Mouse (Mus musculus) midbrain, embryonic 15.5 days (tissue): Measurements from ENCODE around the gene Ryk. TPM values are rescaled to one million over a fixed set of nuclear protein-coding genes. Genes with fewer than 3 reads are reported as not detected.

Experiments used
- ATAC-seq: fragments of 200-750 bp; cut with Nextera tagmentation; replicated peaks from 2 replicates; pipeline ENCODE4 v1.8.0; 2017; ENCODE audit warnings: moderate TSS enrichment
- H3K27ac ChIP-seq: fragments of 300-500 bp; sonication (generic); 2 replicates; pipeline ENCODE4 v1.5.1; 2015; ENCODE audit warnings: mild to moderate bottlenecking, inconsistent platforms
- H3K27me3 ChIP-seq: fragments of 300-500 bp; sonication (generic); replicated peaks from 2 replicates; pipeline ENCODE4 v1.6.1; 2015; ENCODE audit warnings: inconsistent platforms
- H3K36me3 ChIP-seq: fragments of 300-500 bp; sonication (generic); replicated peaks from 2 replicates; pipeline ENCODE4 v1.6.1; 2015; ENCODE audit warnings: inconsistent platforms
- H3K4me1 ChIP-seq: fragments of 300-500 bp; sonication (generic); 2 replicates; pipeline ENCODE4 v1.6.1; 2015; ENCODE audit warnings: inconsistent platforms
- H3K4me2 ChIP-seq: fragments of 300-500 bp; sonication (generic); 2 replicates; pipeline ENCODE4 v1.6.1; 2015; ENCODE audit warnings: inconsistent platforms, mild to moderate bottlenecking, moderate library complexity
- H3K4me3 ChIP-seq: fragments of 300-500 bp; sonication (generic); 2 replicates; pipeline ENCODE4 v1.5.1; 2015; ENCODE audit warnings: mild to moderate bottlenecking, inconsistent platforms
- H3K9ac ChIP-seq: fragments of 300-500 bp; sonication (generic); 2 replicates; pipeline ENCODE4 v1.6.1; 2015; ENCODE audit warnings: mild to moderate bottlenecking, inconsistent platforms
- H3K9me3 ChIP-seq: fragments of 300-500 bp; sonication (generic); 2 replicates; pipeline ENCODE4 v1.6.1; 2016; ENCODE audit warnings: inconsistent platforms
- WGBS: fragments of 180-500 bp; shearing (Covaris S2); methylation state at CpG from one replicate; pipeline ENCODE4 v1.1.7; 2015; ENCODE audit warnings: mixed read lengths; 5-methylcytosine and 5-hydroxymethylcytosine counted together
- polyA plus RNA-seq: library from polyadenylated mRNA; unstranded; fragments of >200 nt; fragmentation: Nextera tagmentation; extraction: Ambion mirVana; gene quantifications from 2 replicates; pipeline ENCODE4 v1.2.1, GENCODE M21; 2015

Ryk gene
- 12.5 and 14.1 TPM in 2 replicates for polyA plus RNA-seq

- peak within 1 kb of the TSS; percentile 85 for H3K4me3 ChIP-seq
- H3K4me2 ChIP-seq: peak within 1 kb of the TSS; percentile 60
- H3K27me3 ChIP-seq: no peaks in the 10 kb centered on the region
- under 1% methylated on average over 85 of the region's 119 CpGs for WGBS
- H3K9ac ChIP-seq: peak within 1 kb of the TSS; percentile 86
- H3K4me1 ChIP-seq: peaks cover 31% of the 10 kb centered on the region
- peak within 1 kb of the TSS; percentile 92 for H3K27ac ChIP-seq
- no peaks in the 10 kb centered on the region for H3K36me3 ChIP-seq
- peak; percentile 87 for ATAC-seq
- no peaks in the 10 kb centered on the region for H3K9me3 ChIP-seq
These were observed at the start of gene Ryk for GRCm38 (mm10) chr9:102834742-102835591. Gene Ryk (plus strand): TSS chr9:102834917.

GRCm38 (mm10) chr9:102789491-102789890 lies 45.2 kb upstream of the Ryk start:
- H3K4me2 ChIP-seq: no peak overlapping the region
- no peaks in the 10 kb centered on the region for H3K36me3 ChIP-seq
- H3K4me1 ChIP-seq: no peaks in the 10 kb centered on the region
- no peak for ATAC-seq
- H3K9me3 ChIP-seq: no peaks in the 10 kb centered on the region
- H3K27me3 ChIP-seq: no peaks in the 10 kb centered on the region
- no peak overlapping the region for H3K9ac ChIP-seq
- no peak overlapping the region for H3K4me3 ChIP-seq
- H3K27ac ChIP-seq: no peak overlapping the region
- WGBS: 79% methylated on average over 3 of the region's 3 CpGs

- Histone ChIP-seq H3K9ac (no peak overlapping the region), H3K27me3 (no peaks in the 10 kb centered on the region), H3K27ac (no peak overlapping the region), H3K4me2 (no peak overlapping the region), H3K4me1 (no peaks in the 10 kb centered on the region), H3K4me3 (no peak overlapping the region), H3K9me3 (no peaks in the 10 kb centered on the region), H3K36me3 (no peaks in the 10 kb centered on the region)
- no peak for ATAC-seq
- 80% methylated on average over 9 of the region's 9 CpGs for WGBS
These were observed 42.9 kb upstream of the Ryk start for GRCm38 (mm10) chr9:102791845-102792244.

GRCm38 (mm10) chr9:102792836-102793235 lies 41.9 kb upstream of the Ryk start:
- 73% methylated on average over 15 of the region's 15 CpGs for WGBS
- ATAC-seq: no peak

GRCm38 (mm10) chr9:102793286-102793809 lies 41.4 kb upstream of the Ryk start:
- 65% methylated on average over 12 of the region's 12 CpGs for WGBS
- H3K9ac ChIP-seq: no peak overlapping the region
- no peaks in the 10 kb centered on the region for H3K4me1 ChIP-seq
- H3K9me3 ChIP-seq: no peaks in the 10 kb centered on the region
- H3K4me3 ChIP-seq: no peak overlapping the region
- H3K27me3 ChIP-seq: no peaks in the 10 kb centered on the region
- no peaks in the 10 kb centered on the region for H3K36me3 ChIP-seq
- ATAC-seq: no peak
- no peak overlapping the region for H3K4me2 ChIP-seq
- H3K27ac ChIP-seq: no peak overlapping the region

More at GRCm38 (mm10) chr9:102792836-102793235, 41.9 kb upstream of the Ryk start:
- Histone ChIP-seq H3K36me3 (no peaks in the 10 kb centered on the region), H3K9me3 (no peaks in the 10 kb centered on the region), H3K4me2 (no peak overlapping the region), H3K9ac (no peak overlapping the region), H3K27ac (no peak overlapping the region), H3K4me1 (no peaks in the 10 kb centered on the region), H3K27me3 (no peaks in the 10 kb centered on the region), H3K4me3 (no peak overlapping the region)

GRCm38 (mm10) chr9:102798406-102798805 lies 36.3 kb upstream of the Ryk start:
- Histone ChIP-seq H3K27ac (no peak overlapping the region), H3K4me3 (no peak overlapping the region), H3K9ac (no peak overlapping the region), H3K4me2 (no peak overlapping the region), H3K4me1 (no peaks in the 10 kb centered on the region), H3K9me3 (no peaks in the 10 kb centered on the region), H3K36me3 (no peaks in the 10 kb centered on the region), H3K27me3 (no peaks in the 10 kb centered on the region)
- ATAC-seq: no peak
- 82% methylated on average over 4 of the region's 4 CpGs for WGBS

GRCm38 (mm10) chr9:102806056-102806573 lies 28.6 kb upstream of the Ryk start:
- 86% methylated on average over 10 of the region's 10 CpGs for WGBS
- no peak overlapping the region for H3K4me3 ChIP-seq
- H3K4me1 ChIP-seq: no peaks in the 10 kb centered on the region
- H3K27me3 ChIP-seq: no peaks in the 10 kb centered on the region
- no peak overlapping the region for H3K9ac ChIP-seq
- no peak for ATAC-seq
- no peaks in the 10 kb centered on the region for H3K36me3 ChIP-seq
- no peak overlapping the region for H3K4me2 ChIP-seq
- H3K27ac ChIP-seq: no peak overlapping the region
- H3K9me3 ChIP-seq: no peaks in the 10 kb centered on the region

GRCm38 (mm10) chr9:102811192-102811591 lies 23.5 kb upstream of the Ryk start:
- H3K27ac ChIP-seq: no peak overlapping the region
- WGBS: 91% methylated on average over 5 of the region's 5 CpGs
- H3K4me1 ChIP-seq: no peaks in the 10 kb centered on the region
- no peaks in the 10 kb centered on the region for H3K36me3 ChIP-seq
- no peaks in the 10 kb centered on the region for H3K27me3 ChIP-seq
- H3K9me3 ChIP-seq: no peaks in the 10 kb centered on the region
- no peak overlapping the region for H3K9ac ChIP-seq
- ATAC-seq: no peak
- no peak overlapping the region for H3K4me2 ChIP-seq
- no peak overlapping the region for H3K4me3 ChIP-seq

GRCm38 (mm10) chr9:102818228-102818627 lies 16.5 kb upstream of the Ryk start:
- ATAC-seq: no peak
- Histone ChIP-seq H3K27ac (peak overlapping the region; percentile 18), H3K4me2 (no peak overlapping the region), H3K9me3 (no peaks in the 10 kb centered on the region), H3K4me3 (no peak overlapping the region), H3K4me1 (no peaks in the 10 kb centered on the region), H3K9ac (no peak overlapping the region), H3K27me3 (no peaks in the 10 kb centered on the region), H3K36me3 (no peaks in the 10 kb centered on the region)

- Histone ChIP-seq H3K27ac (no peak overlapping the region), H3K4me1 (no peaks in the 10 kb centered on the region), H3K9me3 (no peaks in the 10 kb centered on the region), H3K9ac (no peak overlapping the region), H3K4me3 (no peak overlapping the region), H3K36me3 (no peaks in the 10 kb centered on the region), H3K27me3 (no peaks in the 10 kb centered on the region), H3K4me2 (no peak overlapping the region)
- ATAC-seq: no peak
- 91% methylated on average over 7 of the region's 7 CpGs for WGBS
These were observed 6.1 kb upstream of the Ryk start for GRCm38 (mm10) chr9:102828604-102829003.

GRCm38 (mm10) chr9:102831541-102831940 lies 3.2 kb upstream of the Ryk start:
- Histone ChIP-seq H3K4me2 (no peak overlapping the region), H3K27me3 (no peaks in the 10 kb centered on the region), H3K27ac (no peak overlapping the region), H3K9me3 (no peaks in the 10 kb centered on the region), H3K4me3 (no peak overlapping the region), H3K36me3 (no peaks in the 10 kb centered on the region), H3K9ac (no peak overlapping the region), H3K4me1 (peaks cover 16% of the 10 kb centered on the region)
- WGBS: 88% methylated on average over 4 of the region's 4 CpGs
- ATAC-seq: no peak

GRCm38 (mm10) chr9:102834414-102834741 lies 339 bp upstream of the Ryk start:
- 10% methylated on average over 10 of the region's 10 CpGs for WGBS
- Histone ChIP-seq H3K4me2 (peak overlapping the region; percentile 60), H3K27me3 (no peaks in the 10 kb centered on the region), H3K27ac (peak overlapping the region; percentile 92), H3K9me3 (no peaks in the 10 kb centered on the region), H3K9ac (peak overlapping the region; percentile 86), H3K4me1 (peaks cover 28% of the 10 kb centered on the region), H3K36me3 (no peaks in the 10 kb centered on the region), H3K4me3 (peak overlapping the region; percentile 85)
- peak; percentile 60; the same call in 1 of the 2 replicates for ATAC-seq
